Mouse (Mus musculus) cerebellum, postnatal 36 days (tissue): ENCODE measurements around the gene Atp5b.
"Not testable (repeated sequence)": the region's sequence is repeated elsewhere in the genome, so short reads cannot be mapped to it uniquely, and the experiment has no call there.

Experiments
- DNase-seq, 2 experiments: peaks; one replicate each; pipeline ENCODE4 v3.0.0; 2021 to 2022; ENCODE audit warnings: mixed read lengths in 2 of 2

The Atp5b gene

DNA sequence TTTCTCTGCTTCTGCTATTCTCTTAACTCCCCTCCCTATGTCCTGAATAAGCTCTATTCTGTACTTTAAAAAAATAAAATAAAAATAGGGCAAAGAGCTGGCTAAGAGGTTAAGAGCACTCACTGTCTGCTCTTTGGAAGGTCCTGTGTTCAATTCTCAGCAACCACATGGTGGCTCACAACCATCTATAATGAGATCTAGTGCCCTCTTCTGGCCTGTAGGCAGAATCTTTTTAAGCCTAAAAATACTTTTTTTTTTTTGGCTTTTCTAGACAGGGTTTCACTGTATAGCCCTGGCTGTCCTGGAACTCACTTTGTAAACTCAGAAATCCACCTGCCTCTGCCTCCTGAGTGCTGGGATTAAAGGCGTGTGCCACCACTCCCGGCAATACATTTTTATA, 12.6 kb upstream of the Atp5b start:
- DNase-seq, result not testable (repeated sequence)

DNA sequence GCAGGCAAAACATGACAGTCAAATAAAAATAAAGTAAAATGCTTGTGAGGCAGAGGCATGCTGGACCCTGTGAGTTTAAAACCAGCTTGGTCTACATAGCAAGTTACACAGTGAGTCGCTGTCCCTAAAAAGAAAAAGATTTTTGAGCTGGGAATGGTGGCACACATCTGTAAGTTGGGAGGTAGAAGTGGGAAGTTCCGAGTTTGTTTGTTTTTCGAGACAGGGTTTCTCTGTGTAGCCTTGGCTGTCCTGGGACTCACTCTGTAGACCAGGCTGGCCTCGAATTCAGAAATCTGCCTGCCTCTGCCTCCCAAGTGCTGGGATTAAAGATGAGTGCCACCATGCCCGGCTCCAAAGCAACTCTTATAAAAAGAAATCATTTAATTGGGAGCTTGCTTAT, 4.8 kb upstream of the Atp5b start:
- not testable (repeated sequence) for DNase-seq

DNA sequence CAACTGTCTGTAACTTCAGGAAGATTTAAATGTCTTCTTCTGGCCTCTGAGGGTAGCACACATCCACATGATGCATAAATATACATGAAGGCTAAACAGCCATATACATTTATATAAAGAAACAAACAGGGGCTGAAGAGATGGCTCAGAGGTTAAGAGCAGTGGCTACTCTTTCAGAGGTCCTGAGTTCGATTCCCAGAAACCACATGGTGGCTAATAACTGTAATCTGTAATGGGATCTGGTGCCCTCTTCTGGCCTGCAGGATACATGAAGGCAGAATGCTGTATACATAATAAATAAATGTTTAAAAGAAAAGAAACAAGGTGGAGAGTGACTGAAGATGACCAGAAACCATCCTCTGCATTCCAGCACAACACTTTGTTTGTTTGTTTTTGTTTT, 2.6 kb upstream of the Atp5b start:
- DNase-seq, result no peak

DNA sequence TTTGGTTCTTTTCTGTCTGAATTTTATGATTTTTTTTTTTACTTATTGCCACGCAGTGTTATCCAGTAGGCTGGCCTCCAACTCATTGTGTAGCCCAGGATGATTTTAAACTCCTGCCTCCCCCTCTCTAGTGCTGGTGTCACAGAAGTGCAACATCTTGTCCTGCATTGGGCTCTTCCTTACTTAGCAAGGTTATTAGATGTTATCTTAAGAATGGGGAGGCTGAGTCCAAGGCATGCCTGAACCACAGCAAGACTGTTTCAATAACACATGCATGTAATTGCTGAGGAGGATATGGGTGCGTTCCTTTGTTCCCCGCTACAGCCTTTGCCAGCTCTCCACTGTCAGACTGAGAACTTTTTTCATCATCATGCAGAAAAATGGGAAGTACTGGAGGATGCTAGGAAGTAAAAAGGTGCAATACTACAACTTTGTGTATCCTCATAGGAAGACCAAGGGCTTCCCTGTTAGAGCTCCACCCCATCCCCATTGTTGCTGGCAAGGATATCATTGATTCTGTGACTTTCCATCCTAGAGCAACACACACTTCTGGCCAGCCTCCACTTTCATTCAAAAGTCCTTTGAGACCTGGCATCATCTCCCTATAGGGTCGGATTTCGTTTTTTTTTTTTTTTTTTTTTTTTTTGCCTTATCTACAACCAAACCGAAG, 1.1 kb upstream of the Atp5b start:
- DNase-seq, result peak in 1 of 2 experiments; percentile 33

DNA sequence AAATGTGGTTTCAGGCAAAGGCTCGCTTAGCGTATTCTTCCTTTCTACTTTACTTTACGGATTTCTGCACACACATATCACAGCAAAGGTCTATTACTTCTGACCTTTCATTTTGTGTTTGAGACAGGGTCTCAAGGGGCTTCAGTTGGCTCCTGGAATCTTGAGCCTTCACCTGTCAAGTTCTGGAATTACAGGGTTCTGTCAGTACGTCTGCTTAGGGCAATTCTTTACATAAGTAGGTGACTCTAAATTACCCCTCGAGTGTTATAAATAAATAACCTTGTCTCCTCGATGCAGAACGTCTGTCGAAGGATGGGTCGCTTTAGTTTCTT, 630 bp upstream of the Atp5b start:
- no peak for DNase-seq

DNA sequence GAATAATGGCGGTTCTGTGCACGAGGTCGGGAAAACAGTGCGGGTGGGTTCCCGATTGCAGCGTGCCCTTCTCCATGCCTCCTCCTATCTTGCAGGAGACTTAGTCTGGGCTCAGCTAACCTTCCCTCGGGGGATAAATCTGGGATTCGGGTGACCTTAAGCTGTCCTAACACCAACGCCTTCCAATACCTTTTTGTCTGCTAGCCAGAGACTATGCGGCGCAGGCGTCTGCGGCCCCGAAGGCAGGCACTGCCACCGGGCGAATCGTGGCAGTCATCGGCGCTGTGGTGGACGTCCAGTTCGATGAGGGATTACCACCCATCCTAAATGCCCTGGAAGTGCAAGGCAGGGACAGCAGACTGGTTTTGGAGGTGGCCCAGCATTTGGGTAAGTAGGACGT, 615 bp downstream of the Atp5b start:
- peak; percentile 43 to 53 for DNase-seq

DNA sequence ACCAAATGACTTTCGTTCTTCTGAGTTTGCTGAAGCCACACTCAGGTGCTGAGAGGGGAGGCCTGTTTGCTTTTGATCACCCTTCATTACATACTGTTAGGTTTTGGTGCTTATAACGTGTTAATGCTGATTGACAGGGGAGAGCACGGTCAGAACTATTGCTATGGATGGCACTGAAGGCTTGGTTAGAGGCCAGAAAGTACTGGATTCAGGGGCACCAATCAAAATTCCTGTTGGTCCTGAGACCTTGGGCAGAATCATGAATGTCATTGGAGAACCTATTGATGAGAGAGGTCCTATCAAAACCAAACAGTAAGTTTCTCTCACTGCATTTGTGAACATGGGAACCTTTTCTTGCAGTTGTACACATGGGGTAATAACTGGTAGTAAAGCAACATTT, 1.1 kb downstream of the Atp5b start:
- no peak for DNase-seq

DNA sequence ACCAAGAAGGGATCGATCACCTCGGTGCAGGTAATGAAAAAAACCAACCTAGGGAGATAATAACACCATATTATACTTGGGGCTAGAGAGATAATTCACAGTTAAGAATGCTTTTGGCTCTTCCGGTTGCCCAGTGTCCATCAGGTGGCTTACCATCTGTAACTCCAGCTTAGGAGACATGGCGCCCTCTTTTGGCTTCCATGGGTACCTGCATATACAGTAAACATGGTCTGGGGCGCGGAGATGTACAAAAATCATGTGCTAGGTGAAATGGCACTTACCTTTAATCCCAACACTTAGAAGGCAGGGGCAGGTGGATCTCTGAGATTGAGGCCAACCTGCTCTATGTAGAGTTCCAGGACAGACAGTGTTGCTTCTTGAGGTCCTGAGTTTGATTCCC, 3.3 kb downstream of the Atp5b start:
- peak; percentile 26 to 40 for DNase-seq

DNA sequence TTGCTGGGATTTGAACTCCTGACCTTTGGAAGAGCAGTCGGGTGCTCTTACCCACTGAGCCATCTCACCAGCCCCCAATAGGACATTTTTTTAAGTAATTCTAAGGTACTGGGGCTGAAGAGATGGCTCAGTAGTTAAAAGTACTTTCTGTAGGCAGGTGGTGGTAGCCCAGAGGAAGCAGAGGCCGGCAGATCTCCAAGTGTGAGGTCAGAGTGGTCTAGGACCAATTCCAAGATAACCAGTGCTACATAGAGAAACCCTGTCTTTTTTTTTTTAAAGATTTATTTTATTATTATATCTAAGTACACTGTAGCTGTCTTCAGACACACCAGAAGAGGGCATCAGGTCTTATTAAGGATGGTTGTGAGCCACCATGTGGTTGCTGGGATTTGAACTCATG, 4.1 kb downstream of the Atp5b start:
- DNase-seq, result peak; percentile 43 to 44

DNA sequence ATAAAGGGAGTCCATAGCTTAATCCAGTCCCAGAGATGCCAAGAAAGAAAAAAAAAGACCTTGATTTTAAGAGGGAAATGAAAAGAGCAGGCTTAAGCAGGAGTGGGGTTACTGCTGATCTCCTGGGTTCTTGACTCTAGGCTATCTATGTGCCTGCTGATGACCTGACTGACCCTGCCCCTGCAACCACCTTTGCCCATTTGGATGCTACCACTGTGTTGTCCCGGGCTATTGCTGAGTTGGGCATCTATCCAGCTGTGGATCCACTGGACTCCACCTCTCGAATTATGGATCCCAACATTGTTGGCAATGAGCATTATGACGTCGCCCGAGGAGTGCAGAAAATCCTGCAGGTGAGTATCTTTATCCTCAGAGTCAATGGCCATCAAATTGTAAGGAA, 5.1 kb downstream of the Atp5b start:
- DNase-seq, result no peak

DNA sequence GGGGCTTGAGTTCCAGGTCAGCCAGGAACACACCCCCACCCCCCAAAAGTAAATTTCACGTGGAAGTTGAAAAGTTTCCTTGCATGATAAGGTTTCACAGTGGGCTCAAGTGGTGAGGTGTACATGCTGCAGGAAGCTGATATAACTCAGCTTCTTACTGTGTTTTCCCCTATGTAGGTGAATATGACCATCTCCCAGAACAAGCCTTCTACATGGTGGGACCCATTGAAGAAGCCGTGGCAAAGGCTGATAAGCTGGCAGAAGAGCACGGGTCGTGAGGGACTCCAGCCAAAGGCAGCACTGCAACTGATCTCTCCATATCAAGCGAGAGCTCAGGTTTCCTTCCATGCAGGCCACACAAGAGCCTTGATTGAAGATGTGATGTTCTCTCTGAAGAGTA, 6.8 kb downstream of the Atp5b start:
- DNase-seq, result no peak

DNA sequence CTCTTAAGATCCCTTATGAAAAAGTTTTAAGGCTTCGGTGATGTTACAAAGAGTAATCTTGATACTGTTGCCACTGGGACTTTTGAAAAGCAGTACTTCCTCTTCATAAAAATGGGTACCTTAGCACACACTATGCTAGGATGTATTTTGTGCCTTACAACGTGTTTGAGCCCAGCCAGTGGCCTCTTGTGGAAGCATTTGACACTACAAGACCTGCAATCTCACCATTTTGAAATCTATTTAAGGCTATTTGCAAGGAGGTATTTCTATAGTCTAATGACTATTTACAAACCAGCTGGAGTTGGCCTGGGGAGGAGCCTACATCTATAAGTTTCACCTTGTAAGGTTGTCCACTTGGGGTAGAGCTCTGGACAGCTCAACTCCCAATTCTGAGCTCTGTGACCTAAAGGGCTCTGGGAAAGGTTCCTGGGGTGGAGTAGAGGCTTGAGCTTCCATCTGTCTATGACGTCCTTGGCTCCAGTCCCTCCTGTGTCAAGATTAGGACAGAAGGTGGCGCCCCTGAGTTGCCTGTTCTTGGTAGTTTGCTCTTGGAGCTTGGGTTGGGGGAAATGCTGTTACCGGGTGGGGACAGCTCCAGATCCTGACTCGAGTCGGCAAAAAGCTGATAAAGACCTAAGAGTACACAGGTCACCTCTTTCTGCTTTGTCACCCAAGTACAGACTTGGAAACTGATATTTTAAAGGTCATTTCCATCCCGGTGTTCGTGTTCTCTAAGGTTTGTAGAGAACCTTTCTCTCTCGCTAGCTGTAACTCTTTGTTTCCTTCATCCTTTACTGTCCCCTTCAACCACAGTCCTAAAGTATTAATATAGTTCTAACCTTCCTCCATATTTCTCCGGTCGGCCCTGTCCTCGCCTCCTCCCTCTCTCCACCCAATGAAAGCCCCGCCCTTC, 7.8 kb downstream of the Atp5b start:
- peak; percentile 89 to 95 for DNase-seq

DNA sequence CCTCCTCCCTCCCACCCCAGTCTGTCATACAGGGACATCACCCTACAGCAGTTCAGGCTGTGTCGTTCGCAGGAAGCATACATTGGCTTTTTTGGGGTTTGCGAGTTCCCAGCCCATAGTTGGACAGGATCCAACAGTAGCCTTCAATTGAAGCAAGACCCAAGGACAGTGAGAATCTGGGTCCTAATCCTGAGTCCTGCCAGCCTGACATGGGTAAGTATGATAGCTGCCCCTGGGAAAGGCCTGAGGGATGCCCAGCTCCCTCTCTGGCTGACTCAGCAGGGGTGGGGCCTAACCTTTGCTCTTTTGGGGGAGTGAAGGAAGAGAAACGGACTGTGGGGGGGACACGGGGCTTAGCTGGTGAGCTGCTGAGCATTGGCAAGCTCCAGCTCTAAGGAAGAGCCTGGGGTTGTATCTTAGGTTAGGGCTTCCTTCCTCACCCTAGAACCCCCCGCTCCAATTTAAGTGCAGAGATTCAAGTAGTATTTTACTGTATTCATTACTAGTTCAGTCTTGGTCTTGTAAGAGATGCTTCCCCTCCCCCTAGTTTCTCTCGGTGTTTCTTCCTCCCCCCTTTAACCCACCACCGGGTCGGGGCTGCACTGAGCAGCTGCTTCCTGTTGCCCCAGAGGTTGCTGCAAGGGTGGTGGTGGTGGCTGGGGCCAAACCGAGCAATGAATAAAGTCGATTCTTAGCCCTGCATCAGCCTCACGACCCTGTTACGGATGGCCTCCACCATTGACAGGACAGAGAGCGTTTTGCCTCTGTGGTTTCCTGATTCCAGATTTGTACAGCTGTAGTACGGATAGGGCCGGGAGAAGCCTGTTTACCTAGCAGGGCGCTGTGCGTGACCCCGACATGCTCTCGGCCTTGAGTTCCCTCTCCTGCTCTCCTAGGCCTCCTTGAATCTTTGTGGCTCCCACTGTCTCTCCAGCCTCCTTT, 8.8 kb downstream of the Atp5b start, which contains the start of gene Baz2a:
Gene Baz2a, plus strand, starts transcription at position 14 of the 942 bp plus-strand sequence.
- DNase-seq, result peak; percentile 49 to 61

DNA sequence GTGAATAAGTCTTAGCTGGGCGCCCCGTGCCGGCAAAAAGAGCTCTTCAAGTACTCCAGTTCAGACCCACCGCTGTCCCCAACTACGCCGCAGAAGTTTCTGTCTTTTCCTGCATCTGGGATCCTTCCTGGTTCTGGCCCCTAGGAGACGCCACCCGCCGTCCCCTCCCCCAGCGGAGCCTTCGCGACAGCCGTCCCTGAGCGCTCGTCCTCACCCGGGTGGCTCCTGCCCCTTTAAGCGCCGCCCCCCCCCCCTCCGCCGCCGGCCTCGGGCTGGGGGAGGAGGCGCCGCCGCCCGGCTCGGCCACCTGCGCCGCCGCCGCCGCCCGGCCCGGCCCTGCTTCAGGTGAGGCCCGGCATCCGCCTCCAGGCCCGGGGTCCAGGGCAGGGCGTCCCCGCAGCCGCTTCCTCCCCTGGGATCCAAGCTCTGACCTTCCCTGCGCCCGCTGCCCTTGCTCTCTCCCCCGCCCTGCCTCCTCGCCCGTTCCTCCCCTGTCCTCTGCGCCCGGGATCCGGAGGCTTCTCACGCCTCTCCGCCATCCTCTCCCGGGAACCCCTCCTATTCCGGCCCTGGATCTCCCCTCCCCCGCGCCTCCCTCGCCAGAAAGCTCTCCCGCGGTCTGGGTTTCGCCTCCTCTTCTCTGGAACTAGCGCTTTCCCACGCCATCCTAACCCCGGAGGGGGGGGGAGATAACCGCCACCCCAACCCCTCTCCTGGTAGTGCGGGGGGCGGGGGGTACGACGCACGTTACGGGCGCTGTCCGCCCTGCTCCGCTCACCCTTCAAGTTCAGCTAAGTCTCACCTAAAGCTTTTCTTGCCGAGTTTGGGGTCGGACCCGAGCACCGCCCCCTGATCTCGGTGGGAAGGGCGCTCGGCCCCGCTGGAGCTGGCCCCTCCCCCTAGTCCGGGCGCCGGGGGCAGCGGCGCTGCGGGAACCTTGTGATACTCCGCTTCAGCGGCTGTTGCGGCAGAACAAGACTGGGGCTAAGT, 9.7 kb downstream of the Atp5b start:
- DNase-seq, result peak; percentile 70 to 78

DNA sequence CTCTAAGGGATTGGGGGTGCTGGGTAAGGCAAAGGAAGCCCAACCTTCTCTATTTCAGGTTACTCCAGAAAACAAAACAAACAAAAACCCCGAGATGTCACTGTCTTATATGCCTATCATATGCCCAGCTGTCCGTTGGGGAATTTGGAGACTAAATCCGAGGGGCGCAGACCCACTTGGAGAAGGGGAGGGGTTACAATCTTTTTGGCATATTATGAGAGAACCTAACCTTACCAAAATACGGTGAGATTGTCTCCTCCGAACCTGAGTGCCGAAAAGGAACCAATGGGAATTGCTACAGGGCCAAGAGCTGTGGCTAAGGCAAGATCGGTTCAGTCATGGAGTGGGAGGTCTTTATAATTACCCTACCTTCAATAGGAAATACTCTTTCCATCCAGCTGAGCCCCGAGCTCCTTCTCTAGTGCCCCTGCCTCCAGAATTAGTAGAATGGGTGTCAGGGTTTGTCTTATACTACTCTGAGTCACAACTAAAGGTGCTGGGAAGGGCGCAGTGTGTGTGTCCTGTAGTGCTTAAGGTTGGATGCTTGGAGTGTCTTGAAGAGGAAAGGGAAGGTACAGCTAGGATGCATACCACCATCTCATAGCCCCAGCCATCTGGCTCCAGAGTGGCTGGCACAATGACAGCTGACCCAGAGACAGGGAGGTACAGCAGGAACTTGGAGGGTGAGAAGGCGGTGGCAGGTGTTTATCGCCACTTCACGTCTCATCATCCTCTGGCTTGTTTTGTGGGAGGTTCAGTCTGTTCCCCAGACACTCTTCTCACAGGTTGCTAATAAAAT, 10.6 kb downstream of the Atp5b start:
- peak; percentile 41 to 52 for DNase-seq

DNA sequence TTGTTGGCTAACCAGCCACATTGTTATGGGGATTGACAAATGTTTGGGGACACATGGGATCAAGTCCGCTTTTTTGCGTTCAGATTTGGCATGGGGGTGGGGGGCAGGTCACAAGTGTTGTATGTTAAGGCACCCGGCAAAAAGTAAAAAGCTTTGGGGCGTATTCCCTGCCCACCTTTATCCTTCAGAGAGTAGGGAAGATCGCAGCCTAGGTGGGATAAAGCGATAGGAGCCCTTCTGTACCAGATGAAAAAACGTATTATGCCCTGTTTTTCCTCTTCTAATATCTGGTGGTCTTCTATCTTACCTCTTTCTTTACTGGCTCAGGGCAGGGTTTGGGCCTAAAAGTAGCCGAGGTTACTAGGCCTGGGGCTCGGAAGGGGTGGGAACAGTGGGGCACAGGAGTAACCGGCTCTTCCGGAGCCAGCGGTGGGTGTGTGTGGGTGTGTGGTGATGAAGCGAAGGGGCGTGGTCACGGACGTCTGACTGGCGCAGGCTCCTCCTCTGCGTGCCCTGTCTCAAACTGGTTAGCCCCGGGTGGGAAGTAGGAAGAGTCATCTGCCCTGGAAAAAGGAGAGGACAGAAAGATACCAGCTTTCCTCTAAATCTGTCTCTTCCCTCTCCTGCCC, 11.4 kb downstream of the Atp5b start:
- DNase-seq, result peak; percentile 62 to 71

DNA sequence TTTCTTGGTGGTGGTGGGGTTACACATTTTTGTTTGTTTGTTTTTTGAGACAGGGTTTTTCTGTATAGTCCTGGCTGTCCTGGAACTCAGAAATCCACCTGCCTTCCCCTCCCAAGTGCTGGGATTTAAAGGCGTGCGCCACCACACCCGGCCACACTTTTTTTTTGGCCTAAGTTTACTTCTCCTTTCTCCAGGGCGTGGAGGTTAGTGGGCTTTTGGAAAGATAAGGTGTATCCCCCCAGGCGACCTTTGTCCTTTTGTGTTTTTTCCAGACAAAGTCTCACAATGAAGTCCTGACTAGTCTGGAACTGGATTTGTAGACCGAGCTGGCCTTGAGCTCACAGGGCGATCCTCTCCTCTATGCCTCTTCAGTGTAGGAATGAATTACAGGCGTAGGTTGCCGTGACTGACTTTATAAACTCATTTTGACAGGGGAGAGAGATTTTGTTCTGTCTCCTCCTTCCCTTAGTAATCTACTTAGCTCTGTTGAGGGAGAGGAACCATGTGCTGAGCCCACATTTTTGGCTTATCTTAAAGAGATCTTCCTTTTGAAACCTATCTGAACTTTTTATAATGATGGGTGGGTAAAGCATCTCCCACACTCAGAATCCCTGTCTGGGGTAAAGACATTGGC, 12.0 kb downstream of the Atp5b start:
- no peak for DNase-seq

DNA sequence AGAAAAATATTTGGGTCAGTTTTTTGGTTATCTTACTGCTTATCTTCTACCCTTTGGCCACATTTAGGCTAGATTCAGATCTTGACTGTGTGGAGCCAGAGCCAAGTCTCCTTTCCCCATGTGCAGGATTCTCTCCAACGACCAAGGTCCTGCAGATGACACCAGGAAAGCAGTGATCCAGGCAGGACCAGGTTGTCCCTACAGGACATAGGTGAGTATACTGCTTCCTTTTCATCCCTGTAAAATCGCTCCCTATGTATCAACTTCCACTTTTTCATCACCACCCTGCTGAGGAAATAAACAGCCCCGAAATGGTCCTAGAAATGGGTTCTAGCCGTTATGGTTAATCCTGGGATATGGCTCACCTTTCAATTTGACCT, 13.2 kb downstream of the Atp5b start:
- DNase-seq, result no peak

DNA sequence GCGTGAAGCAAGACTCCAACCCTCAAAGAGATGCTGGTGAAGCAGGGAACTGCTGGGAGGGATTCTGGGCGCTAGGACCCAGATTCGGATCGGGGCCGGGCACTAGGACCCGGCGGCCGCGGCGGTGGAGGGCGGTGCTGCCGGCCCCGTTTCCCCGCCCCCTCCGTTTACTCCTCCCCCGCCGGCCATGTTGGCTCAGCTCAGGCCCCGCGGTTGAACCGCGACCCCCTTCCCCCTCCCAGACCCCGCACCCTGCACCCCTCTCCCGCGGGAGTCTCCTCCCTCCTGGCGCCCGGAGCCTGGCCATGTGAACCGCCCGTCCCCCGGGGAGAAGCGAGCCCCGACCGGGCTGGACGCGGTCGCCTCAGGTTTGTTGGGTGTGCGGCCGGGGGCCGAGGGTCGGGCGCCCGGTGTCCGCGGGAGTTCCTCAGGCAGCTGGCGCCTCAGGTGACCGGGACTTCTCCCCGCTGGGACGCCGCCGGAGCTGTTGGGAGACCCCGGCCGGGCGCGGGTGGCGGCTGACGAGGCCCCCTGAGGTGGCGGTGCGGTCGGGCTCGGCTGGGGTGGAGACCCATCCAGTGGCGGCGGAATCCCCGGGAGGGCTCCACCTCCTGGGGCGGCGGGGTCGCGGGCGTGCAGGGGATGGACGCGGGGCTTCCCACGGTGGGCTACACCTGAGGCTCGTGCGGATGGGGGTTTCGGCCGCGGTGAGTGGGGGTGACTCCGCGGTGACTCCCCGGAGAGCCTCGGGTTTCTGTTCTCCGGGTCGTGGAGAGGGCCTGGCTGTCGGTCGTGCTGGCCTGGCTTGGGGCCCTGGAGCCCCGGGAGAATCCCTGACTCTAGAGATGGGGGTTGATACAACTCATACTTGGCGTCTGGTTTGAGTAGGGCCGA, 13.9 kb downstream of the Atp5b start:
- DNase-seq, result peak; percentile 83 to 88
